Mouse (Mus musculus): ENCODE data around the gene Pitpna.
A peak's percentile ranks its signal among the peaks of the same experiment; 100 is the strongest.

Pitpna gene

DNA sequence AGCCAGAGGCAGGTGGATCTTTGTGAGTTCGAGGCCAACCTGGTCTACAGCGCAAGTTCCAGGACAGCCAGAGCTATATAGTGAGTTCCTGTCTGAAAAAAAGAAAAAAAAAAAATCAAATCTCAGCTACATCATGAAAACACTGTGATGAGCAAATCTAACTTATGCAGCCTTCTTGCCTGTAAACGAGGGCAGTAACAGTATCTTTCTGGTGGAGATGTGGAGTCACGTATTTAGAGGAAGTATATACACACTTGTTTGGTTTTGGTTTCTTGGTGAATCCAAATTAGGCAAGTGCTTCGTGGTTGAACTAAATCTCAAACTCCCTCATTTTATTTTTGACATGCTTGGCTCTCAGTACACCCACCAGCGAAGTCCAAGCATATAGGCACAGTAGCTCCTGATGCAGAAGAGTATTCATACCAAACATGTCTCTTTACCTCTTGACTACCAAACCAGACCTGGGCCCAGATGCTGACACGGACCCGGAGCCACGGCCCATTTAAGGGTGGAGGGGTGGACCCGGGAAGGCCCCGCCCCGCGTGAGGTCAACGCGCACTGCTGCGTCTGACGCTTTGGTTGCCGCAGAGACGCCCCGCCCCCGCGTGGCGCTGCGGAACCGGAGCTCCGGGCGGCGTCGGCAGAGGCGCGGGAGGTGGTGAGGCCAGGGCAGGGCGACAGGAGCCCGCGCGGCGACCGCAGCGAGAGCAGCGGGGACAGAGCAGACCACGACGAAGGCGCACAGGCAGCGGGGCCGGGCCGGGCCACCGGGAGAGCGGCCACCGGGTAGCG is at the start of gene Pitpna:
Pitpna (plus strand) TSS at position 605 of the 792 bp plus-strand sequence.
- peak; percentile 97 for DNase-seq

DNA sequence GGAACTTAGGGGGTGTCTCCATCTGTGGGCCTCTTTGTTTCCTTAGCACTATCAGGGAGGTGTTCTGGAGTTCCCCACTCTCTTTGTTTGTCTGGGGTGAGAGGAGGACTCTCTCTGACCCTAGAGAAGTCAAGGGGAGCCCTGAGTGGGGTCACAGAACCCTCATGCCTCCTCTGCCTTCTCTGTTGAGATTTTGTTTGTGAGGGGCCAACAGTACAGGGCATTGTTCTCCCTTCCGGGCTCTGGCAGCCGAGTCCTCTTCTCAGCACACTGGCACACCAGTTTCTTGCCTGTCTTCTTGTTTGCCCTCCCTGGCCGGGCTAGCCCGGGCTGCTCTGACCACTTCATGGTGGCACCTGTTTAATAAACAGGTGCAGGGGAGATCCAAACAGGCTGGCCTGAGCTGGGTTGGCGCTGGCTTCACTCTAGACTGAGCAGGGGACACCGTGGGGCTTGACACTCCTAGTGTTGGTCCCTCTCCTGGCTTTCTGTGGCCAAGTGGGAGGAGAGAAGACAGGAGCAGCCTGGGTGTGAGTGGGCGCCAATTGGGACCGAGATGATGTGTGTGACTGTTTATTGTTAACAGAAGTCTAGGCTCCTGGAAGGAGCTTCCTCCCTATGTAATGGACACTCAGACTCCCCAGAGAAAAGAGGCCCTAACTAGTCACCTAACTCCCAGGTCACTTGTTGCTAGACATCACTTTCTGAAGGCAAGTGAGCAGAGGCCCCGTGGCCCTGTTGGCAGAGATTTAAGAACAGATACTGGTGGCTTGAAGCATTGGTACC is 49.5 kb upstream of the Pitpna start:
- DNase-seq, result peak; percentile 48

DNA sequence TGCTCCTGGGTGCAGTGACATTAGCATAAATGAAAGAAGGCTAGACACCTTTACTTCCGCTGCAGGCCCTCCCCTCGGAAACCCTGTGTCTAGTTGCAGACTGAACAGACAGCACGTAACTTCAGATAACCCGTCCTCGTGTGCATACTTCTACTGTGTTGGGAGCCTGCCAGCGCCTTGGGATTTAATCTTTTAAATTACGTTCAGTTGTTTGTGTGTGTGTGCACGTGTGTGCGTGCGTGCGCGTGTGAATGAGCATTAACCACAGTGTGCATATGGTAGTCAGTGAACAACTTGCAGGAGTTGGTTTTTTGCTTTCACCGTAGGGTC is 49.0 kb upstream of the Pitpna start:
- DNase-seq, result peak; percentile 56

DNA sequence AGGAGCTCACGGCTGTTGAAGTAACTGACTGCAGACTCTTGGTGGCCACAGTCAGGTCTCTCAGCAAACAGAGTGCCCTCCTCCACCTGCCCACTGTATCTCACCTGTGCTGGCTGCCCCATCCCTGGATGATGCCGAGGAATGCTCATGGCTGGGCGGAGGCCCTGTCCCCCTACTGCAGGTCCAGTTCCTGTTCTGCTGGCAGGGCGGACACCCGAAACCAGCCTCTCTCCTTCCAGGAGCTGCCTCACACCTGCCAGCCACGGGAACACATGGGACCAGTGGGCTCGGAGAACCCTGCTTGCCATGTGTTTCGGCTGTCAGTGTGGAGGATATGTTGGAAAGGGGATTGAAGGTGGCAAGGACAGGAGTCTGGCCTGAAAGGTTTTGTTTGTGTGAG is 47.7 kb upstream of the Pitpna start:
- no peak for DNase-seq

DNA sequence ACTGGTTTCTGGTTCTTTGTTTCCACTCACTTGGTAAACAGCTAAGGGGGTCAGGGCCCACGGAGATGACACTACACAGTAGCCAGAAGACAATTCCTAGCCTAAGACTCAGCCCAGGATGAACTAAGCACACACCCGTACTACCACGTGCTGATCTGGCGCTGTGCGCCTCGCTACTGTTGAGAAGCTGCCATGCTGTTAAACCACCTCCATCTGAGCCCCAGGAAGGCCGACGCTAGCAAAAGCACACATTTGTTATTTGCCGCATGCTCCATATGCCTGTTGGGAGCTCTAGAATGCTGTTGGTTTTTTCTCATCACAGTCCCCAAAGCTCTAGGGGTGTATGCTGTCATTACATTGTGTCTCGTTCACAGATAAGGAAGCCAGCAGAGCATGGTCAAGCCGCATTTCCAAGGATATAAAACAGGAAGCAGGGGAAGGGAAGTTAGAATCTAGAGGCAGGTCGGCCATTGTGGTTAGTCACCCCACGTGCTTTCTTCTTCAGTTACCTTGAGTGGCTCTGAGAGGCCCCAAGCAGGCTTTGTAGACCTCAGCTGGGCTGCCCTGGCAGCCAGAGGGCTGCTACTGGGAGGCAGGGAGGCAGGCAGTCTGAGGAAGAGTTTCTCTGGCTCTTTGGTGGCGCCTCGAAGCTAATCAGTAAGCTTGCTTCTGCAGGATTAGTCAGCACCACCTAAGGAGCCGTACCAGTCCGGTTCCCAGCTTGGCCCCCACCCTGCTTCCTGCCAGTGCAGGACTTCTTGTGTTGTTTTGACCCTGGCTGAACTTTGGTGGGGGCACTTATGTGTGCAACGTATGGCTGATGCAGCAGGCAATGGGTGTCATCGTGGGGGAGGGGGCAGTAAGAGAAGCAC is 47.0 kb upstream of the Pitpna start:
- peak; percentile 67 for DNase-seq

DNA sequence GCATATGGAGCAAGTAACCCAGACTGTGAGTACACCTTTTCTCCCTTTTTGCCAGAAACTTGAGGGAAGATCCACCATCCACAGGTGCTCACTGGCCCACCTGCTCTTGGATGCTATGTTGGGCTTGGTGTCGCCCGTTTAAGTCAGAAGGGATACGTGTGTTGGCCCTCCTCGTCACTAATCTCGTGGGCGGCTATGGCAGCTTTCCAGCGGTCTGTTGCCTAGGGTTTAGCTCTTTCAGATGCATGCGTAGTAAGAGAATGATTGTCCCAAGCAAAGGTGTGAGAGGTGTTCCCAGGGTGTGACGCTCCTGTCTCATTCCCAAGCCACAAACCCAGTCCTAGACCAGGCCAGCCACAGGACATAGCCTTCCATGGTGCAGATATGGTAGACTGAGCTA is 43.2 kb upstream of the Pitpna start:
- no peak for DNase-seq

DNA sequence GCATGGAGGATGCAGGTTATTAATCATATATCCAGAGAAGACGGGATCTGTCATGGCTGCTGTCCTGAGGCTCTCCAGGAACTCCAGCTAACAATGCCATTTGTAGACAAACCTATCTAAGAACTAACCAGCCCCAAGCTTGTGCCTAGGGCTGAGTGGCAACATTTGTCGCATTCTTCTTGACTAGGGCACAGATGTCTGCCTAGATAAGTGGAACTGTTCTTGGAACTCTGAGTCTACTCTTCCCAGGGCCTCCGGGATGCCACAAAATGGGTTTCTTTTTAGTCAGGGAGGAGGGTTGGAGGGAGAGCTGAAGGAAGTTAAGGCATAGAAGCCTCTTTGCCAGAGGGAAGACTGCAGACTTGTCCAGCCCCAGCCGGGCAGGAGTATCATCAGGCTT is 41.8 kb upstream of the Pitpna start:
- no peak for DNase-seq

DNA sequence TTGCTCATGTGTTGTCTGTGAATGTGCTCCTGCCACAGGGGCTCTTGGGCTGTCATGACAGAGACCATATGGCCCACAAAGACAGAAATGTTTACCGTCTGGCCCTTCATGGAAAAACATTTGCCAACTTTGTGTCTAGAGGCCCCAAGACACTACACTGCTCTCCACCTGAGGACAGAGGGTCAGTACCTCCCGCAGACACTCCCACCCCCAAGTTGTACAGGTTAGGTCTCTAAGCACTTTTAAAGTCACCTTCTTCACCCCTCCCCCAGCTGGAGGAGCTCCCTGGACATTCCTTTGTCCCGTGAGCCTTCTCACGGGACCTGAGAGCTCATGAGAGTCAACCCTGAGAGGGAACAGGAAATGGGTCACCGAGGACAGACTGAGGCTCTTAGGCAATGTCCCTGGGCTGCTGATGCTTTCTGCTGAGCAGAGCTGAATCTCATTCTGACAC is 38.2 kb upstream of the Pitpna start:
- DNase-seq, result no peak

DNA sequence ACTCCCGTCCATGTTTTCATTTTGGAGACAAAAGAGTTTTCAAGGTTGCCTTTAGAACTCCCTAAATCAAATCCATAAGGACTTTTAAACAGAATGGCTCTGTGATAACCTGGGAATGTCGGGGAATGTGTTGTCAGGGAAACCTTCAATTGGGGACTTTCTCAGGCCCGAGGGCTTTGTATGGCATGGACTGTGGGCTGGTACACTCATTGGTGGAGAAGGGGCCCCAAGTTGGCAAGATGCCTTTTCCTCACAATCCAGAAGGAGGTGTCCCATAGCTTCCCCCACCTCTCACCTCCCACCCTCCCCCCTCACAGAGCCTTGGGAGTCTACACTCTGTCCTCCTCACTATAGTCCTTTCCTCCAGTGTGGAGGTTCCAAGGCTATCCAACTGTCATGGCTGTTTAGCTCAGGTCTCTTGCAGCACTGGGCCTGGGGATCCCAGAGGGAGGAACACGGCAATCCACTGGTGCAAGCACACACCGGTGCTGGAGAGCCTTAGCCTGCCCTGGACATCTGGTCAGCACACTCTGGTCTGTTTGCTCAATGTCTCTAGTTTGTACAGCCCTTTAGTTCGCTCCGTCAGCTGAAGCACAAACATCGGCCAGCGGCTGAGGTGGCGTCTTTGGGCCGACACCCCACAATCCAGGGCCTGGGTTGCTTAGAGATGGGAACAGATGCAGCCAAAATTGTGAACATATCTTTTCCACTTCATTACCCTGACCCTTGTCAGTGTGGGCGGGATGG is 37.5 kb upstream of the Pitpna start:
- no peak for DNase-seq

DNA sequence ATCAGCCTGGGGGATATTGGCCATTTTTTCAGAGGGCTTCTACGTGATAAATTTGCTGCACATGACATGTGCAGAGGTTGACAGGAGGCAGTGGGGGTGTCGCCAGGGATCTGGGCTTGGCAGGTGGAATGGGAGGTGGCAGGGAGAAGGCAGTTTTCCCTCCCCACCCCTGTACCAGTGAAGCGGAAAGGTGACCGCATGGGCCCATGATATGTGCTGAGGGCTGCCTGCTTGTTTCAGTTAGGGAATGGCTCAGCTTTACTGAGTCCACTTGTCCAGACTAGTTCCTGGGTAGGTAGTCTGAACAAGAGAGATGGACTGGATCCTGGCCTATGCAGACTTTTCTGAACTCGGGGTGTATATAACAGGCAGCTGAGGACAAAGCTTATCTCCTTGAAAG is 36.6 kb upstream of the Pitpna start:
- DNase-seq, result no peak

DNA sequence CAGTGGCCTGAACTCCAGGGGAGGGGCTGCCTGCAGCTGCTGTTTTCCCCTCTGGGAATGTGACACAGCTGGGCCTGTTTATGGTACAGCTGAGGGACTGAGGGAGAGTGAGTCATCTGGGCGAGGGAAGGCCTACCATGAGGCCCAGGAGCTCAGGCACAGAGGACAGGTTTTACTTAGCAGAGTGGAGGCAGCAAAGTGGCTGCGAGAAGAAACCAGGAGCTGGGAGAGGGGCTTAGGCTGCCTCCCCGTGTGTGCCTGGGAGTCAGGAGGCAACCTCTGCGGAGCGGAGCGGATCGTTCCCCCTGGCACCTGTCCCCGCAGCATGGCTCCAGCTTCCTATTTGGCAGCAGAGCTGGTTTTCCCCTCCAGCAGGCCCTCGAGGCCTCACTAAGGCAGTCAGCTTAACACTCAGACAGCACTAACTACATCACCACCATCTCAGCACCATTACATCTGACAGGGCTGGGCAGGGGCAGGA is 35.9 kb upstream of the Pitpna start:
- no peak for DNase-seq

DNA sequence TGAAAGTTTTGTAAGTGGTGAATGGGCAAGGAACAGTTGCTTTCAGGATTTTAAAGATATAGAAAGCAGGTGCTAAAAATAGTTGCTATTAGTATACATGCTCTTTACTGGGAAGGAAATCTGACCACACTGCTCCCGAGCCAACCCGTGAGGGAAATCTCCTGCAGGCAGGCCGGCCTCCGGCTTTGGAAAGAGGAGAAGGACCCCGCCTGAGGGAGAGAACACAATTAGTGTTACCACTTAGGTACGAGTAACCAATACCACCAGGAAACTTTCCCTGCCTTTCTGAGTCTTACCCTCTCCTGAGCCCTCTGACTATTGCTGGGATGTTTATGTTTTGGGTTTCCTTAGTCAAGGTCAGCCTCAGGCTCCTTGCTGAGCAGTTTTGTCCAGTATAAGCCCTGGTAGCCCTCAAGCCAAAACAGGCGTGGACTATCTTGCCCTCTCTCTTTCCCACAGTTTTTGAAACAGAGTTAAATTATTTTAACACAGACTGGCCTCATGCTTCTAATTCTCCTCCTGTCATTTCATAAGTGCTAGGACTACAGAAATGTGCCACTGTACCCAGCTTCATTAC is 34.9 kb upstream of the Pitpna start:
- DNase-seq, result no peak

DNA sequence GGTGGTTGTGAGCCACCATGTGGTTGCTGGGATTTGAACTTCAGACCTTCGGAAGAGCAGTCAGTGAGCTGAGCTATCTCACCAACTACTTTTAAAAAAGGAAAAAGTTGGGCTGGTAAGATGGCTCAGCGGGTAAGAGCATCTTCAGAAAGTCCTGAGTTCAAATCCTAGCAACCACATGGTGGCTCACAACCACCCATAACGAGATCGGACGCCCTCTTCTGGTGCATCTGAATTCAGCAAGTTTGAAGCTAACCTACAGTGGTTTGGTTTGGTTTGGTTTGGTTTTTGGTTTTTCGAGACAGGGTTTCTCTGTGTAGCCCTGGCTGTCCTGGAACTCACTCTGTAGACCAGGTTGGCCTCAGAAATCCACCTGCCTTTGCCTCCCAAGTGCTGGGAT is 31.9 kb upstream of the Pitpna start:
- peak; percentile 46 for DNase-seq

DNA sequence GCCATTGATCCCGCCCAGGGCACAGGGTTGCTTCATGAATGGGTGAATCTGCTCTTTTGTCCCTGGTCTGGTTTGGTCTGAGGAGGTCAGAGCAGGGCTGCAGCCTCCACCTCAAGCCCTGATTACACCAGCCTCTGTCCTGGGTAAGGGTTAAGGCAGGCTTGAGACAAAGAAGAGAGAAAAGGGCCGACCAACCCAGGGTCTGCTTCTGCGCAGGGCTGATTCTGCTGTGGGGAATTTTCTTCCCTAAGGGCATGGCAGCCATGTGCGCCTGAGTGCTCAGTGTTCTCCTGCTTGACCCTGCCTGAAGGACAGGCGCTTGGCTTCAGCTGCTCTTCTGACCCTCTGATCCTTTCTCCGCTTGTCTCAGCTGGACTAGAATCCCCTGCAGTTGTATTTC is 30.8 kb upstream of the Pitpna start:
- no peak for DNase-seq

DNA sequence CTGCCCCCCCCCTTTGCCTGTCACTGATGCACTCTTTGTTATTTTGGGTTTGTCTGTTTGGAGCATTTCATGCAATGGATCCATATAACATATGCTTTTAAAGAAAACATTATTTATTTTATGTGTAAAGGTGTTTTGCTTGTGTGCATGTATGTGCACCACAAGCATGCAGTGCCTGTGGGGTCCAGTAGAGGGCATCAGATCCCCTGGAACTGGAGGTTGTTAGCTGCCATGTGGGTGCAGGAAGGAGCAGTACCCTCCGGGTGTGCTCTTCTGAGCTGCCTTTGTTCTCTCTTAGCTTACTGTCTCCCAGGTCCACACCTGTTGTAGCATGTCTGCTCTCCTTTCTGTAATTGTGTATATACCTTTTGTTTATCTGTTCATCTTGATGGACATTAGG is 29.8 kb upstream of the Pitpna start:
- peak; percentile 70 for DNase-seq

DNA sequence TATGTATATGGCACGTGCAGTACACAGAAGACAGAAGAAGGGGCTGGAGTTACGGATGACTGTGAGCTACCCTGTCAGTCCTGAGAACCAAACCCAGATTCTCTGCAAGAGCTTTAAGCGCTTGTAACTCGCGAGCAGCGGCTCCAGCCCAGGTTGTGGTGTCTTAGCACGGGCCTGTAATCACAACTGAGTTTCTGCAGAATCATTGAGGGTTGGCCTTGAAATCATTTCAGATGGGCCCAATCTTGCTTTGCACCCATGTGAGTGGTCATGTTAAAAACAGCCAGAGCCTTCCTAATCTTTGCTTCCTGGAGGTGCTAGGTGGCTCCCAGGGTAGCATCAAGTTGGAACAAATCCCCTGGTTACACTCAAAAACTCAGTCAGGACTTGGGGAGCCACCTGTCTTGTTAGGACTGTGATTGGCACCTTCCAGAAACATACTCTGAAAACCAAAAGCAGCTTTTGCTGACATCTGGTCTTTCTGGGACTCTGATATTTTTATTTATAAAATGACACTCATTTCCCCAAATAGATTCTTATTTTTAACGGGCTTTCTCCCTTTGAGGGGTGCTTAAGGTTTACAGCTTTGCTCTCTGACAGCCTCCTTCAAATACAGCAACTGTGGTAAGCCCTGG is 27.9 kb upstream of the Pitpna start:
- peak; percentile 46 for DNase-seq

DNA sequence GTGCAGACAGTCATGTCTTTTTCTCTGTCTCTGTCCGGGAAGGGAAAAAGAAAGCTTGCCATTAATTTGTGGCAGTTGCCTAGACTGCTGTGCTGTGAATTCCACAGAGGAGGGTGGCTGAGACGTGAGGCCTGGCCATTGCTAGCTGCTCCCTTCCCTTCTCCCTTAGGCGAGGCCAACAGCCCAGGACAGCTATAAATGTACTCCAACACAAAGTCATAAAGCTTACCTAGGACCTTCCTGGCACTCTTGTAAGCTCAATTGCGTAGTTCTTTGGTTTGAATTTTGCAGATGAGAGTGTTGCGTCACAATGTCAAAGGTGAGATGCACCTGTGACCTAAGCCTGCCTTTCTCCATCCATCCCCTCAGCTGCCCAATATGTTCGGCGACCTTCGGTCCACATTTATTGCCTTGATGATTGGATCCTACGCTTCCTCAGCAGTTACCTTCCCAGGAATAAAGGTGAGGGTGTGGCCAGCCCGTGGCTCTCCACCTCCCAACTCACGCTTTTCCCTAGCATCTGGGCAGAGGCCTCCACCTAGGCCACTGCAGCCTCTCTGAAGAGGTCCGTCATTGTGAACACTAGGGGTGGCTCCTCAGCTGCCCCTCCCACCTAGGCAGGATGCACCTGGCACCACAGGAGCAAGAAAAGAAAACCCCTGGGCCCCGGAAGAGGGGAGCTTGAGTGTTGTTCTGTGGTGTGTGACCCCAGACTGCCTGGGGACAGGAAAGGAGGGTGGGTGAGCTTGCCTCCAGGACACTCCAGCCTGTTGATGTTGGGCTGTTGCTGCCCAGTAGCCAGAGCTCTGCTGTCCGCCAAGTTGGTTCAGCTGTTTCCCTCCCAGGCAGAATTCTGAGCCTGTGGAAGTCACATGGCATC is 27.1 kb upstream of the Pitpna start:
- peak; percentile 92 for DNase-seq

DNA sequence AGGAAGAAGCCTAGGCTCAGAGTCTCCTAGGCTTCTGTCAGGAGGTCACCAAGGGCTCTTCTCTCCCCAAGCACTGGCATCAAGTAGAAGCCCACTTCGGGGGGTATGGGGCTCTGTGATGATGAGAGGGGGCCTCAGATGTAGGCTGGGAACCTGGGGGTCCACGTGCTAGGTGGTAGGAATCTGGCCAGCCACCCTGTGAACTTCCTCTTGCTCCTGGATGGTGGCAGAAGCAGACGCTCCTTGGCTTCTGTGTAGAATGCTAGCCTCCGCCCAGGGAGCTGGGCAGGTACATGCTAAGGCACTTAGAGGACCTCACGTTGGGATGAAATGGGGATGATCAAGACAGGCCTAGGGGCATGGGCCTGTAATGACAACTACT is 26.5 kb upstream of the Pitpna start:
- DNase-seq, result peak; percentile 46

DNA sequence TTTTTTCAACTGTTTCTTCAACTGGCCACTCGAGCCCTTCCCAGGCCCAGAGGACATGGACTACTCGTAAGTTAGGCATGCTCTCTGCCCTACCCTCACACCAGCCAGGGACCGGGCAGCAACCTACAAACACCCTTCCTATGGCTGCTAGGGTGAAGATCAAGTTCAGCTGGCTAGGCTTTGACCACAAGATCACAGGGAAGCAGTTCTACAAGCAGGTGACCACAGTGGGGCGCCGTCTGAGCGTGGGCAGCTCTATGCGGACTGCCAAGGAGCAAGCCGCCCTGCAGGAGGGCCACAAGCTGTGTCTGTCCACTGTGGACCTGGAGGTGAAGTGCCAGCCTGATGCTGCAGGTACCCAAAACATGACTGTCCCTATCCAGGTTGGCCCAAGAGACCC is 25.1 kb upstream of the Pitpna start:
- DNase-seq, result no peak

DNA sequence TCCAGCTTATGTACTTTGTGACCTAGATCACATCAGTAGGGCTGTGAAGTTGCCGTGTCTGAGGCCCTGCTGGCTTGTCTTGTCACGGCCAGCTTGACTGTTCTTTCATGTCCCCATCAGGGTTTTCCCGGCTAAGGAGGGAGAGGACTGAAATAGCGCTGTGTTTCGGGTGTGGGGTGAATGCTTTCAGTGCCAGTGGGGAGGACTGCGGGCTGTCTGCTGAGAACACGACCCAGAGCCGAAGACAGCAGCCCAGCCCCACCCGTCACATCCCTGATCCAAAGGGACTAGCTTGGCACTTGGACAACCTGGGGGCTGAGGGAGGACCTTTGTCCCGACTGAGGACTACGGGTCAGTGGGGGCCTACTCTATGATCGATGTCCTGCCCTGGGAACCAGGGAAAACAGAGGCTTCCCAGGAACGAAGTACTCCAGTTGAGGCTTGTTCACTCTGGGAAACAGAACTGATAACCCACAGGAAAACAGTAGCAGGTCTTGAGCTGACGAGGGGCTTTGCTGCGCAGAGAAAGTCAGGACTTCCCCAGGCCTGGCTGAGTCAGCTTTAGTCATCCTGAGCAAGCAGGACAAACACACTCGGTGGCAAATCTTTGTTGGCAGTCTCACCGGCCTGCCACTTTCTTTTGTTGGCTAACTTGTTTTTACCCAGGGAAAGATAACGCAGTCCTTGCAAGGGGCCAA is 23.9 kb upstream of the Pitpna start:
- DNase-seq, result no peak

Measured in thymus, postnatal 14 days (tissue).